Mouse (Mus musculus): ENCODE results near the gene Fgd3.
A peak's percentile ranks its signal among the peaks of the same experiment; 100 is the strongest.

The Fgd3 gene

GRCm38 (mm10) chr13:49320040-49320439 lies at the start of gene Fgd3:
Fgd3 (minus strand) TSS chr13:49320311.
- no peak for DNase-seq (ENCODE audit: extremely low read depth, low read depth)

- no peak for DNase-seq (ENCODE audit: extremely low read depth, low read depth)
Measured at GRCm38 (mm10) chr13:49369404-49369803, 49.3 kb upstream of the Fgd3 start.

- DNase-seq (ENCODE audit: extremely low read depth, low read depth), result no peak
Measured at GRCm38 (mm10) chr13:49367657-49368440, 47.7 kb upstream of the Fgd3 start.

- no peak for DNase-seq (ENCODE audit: extremely low read depth, low read depth)
Measured at GRCm38 (mm10) chr13:49364716-49365115, 44.6 kb upstream of the Fgd3 start.

DNA sequence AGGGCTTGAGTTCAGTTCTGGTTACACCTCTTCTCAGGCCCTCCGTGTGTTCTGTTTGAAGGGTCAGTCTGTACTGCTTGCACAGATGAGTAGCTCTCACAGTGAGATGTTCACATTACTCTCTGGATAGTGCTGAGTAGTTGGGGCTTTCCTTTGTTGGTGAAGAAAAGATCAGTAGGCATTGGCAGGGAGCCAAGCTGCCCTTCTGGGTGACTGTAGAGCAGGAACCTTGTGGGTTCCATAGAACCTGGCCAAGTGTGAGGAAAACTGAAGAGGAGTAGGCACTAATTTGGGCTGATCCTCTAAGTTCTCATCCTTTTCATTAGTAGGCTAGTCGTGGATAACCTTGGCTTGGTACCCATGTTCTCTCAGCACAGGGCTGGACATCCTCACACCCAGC lies 42.7 kb upstream of the Fgd3 start:
- no peak for DNase-seq (ENCODE audit: extremely low read depth, low read depth)

DNA sequence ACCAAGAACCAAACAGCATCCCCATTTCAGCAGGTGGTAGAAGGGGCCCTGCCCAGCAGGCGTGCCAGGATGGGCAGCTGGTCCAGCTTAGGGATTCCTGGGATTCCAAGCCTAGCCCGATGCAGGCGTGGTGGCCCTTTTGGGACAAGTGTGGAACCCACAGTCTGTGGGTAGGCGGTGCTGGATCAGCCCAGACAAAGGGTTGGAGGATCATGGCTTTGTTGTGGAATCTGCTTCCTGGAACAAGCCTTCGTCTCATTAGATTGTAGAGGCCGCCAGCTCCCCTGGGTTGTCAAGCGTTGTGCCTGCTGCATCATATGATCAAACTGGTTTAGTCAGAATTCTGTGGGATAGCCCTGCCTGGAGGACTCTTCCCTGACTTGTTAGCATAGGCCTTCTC lies 42.3 kb upstream of the Fgd3 start:
- no peak for DNase-seq (ENCODE audit: extremely low read depth, low read depth)

DNA sequence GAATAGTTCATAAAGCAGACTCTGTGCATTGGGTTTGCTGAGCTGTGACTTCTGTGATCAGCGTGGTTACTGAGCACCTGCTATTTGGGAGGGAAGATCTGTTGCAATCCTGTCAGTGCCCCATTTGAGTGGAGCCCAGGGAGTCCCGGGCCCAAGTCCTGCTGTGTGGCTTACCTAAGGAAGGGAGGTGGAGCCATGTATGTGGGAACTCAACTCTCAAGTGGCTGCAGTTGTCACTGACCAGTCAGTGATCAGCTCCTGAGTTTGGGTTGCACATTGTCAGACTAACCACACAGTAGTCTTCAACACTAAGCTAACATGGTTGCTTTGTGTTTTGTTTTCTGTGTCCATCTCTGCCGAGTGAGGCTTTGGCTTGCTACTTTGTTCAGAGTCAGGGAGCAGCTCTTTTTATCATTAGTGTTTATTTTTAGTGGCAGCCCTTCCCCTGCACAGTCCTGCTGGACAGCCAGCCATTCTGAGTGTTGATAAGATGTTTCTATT lies 40.8 kb upstream of the Fgd3 start:
- no peak for DNase-seq (ENCODE audit: extremely low read depth, low read depth)

DNA sequence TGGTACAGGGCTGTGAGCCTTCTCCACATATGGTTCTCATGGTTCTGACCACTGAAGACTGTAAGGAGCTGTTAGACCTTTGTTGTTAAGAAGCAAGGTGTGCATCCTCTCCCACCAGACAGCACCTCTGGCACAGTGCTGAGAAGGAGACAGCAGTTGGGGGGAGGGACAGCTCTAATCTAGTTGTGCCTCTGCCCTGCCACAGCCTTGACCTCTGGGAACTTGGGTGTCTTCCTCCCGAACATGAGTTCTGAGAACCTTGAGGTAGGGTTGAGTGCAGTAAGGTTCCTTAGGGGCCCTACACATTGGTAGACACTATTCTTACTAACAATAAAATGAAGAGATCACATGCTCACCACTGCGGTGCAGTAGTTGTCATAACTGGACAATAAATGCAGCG lies 38.1 kb upstream of the Fgd3 start:
- DNase-seq (ENCODE audit: extremely low read depth, low read depth), result no peak

- no peak for DNase-seq (ENCODE audit: extremely low read depth, low read depth)
Measured at GRCm38 (mm10) chr13:49357367-49358026, 37.4 kb upstream of the Fgd3 start.

DNA sequence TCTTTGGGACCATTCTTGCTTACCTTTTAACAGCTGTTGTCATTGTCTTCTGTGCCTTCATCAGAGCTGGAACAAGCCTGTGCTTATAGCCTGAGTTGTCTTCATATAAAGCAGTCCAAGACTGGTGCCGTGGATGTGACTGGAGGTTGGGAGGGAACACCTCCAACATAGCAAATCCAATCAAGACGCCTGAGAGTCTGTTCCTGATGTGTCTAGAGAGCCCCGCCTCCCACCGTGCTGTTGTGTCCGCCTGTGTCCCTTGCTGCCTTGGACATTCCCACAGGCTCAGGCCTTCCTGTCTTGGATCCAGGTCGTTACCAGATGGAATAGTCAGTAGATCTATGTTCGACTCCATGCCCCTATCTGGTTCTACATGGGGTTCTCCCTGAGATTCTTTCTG lies 36.0 kb upstream of the Fgd3 start:
- DNase-seq (ENCODE audit: extremely low read depth, low read depth), result no peak

DNA sequence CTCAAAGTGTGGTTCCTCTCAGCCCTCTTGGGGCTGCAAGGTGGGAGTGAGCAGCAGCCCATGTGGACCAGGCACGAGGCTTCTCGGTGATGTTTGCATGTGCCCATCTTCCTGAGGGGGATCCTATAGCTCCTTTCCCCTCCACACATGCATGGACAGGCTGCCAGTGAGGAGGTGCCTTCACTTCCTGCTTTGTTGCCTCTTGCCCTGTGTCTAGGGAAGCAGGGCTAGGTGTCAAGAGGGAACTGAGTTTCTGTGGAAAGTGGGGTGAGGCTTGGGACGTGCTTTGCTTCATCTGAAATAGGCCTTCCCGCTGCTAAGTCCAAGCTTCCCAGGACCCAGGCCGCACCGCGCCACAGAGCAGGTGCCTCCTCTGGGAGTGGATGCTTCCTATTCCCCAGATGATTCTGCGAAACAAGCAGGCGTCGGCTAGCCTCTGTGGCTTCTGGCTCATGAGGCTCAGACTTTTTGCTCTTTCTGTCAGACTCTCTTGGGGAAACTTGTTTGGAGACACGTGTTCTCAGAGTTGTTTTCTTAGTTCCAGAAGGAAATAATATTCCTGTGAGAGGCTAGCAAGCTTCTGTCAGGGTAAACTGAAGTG lies 35.5 kb upstream of the Fgd3 start:
- no peak for DNase-seq (ENCODE audit: extremely low read depth, low read depth)

DNA sequence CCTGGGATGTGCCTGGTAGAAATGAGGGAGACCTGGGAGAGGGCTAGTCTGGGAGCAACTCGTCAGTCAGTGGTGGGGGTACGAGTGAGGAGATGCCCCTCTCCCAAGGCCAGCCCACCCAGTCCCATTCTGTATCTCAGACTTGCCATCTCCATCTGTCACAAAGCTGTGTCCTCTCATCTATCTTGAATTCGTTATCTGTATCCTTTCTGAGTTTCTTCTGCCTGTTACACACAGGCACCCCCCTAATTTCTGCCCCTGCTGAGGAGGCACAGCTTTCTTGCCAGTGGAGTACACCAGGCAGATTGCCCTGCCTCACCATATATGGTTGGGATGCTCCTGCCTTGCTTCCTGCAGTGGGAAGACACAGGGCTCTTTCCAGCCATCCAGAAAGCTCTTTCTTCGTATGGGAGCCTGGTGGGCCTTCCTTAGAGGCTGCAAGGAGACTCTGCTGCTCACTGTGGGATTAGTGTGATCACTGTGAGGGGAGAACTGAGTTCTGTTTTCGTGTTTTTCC lies 33.9 kb upstream of the Fgd3 start:
- DNase-seq (ENCODE audit: extremely low read depth, low read depth), result no peak

DNA sequence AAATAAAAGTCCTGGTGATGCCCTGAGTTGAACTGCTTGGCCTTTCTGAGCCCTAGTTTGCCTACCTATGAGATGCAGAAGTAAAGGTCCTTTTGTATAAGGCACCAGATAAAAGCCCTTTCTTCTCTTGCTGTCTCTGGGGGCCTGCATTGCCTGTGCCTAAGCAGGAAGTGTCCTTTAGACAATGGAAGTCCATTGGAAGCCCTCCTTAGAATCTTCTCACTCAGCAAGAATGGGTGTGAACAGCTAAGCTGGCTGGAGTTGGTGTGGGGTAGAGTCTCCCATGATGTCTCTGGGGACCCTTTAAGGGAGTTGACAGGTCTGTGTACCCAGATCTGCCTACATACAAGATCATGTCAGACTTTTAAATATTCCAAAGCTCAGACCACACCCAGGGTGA lies 33.3 kb upstream of the Fgd3 start:
- DNase-seq (ENCODE audit: extremely low read depth, low read depth), result no peak

GRCm38 (mm10) chr13:49352581-49353159 lies 32.6 kb upstream of the Fgd3 start:
- no peak for DNase-seq (ENCODE audit: extremely low read depth, low read depth)

- DNase-seq (ENCODE audit: extremely low read depth, low read depth), result peak; percentile 48
Measured at GRCm38 (mm10) chr13:49349836-49350505, 29.9 kb upstream of the Fgd3 start.

- DNase-seq (ENCODE audit: extremely low read depth, low read depth), result no peak
Measured at GRCm38 (mm10) chr13:49349335-49349734, 29.2 kb upstream of the Fgd3 start.

DNA sequence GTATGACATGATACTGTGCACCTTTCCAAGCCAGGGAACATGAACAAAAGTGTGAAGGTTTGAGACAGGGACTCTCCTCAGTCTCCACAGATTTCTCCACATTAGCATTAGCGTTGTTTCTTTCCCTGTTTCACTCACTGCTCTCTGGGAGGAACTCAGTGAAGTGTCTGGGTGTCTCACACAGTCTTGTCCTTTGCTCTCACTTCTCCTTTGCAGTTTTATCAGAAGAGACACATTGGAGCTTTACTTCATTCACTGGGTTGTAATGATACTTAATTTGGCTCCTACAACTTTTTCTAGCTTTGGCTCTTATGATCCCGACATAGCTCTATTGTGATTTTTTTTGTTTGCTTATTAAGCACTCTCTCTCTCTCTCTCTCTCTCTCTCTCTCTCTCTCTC lies 28.4 kb upstream of the Fgd3 start:
- peak; percentile 85 for DNase-seq (ENCODE audit: extremely low read depth, low read depth)

DNA sequence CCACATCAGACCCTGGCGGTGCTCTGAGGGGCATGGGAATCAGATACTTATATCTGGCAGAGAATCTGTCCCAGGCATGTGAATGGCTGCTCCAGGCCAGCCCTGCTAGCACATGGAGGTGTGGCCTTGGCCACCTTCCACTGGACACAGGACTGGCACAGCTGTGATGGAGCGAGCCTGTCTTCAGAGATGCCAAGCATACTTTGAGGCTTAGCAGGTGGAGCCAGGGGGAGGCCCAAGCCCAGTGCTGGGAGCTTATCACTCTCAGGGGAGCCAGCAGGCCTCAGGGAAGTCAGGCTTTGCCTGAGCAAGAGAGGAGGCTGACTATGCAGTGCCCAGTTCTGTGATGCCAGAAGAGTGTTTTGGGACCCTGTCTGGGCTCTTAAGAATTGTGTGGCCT lies 25.4 kb upstream of the Fgd3 start:
- no peak for DNase-seq (ENCODE audit: extremely low read depth, low read depth)

DNA sequence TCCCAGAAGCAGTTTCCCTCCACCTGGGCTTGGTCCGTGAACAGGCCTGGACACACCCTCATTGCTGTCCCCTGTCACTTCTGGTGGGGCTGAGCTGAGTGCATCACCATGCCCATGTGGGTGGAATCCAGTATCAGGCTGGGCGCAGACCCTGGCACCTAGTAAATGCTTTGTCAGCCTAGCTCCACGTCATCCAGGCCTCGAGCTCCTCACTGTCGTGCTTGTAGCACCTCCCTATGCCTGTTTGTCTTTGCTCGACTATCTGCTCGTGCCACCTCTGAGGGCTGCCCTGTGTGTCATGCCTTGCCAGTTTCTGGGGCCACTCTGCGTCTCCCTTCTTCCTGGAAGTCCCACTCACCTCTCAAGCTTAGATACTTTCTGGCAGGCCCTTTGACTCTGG lies 24.5 kb upstream of the Fgd3 start:
- DNase-seq (ENCODE audit: extremely low read depth, low read depth), result no peak

GRCm38 (mm10) chr13:49342723-49343100 lies 22.6 kb upstream of the Fgd3 start:
- no peak for DNase-seq (ENCODE audit: extremely low read depth, low read depth)

Measured in MEL-GATA-1-ER (cell line).